Mouse (Mus musculus) embryonic fibroblast, embryonic 13.5 days (primary cell): Measurements from ENCODE around the gene Pitpnc1.

Source experiments
- CTCF ChIP-seq: IDR thresholded peaks from 2 replicates; pipeline ENCODE4 v1.5.1; 2011; ENCODE audit warnings: mild to moderate bottlenecking, control low read depth, low read length, moderate library complexity, borderline replicate concordance; ENCODE audit not compliant: insufficient read depth
- POLR2A ChIP-seq: IDR thresholded peaks from 2 replicates; pipeline ENCODE4 v1.6.1; 2011; ENCODE audit warnings: low read depth, mild to moderate bottlenecking, control low read depth, low read length, moderate library complexity

GRCm38 (mm10) chr11:107223169-107223561 lies 247.3 kb downstream of the Pitpnc1 start:
- TF ChIP-seq CTCF (no peak), POLR2A (no peak)
